Mouse (Mus musculus): ENCODE measurements around the gene Nfkb1. TPM values are rescaled to one million over a fixed set of nuclear protein-coding genes. Genes with fewer than 3 reads are reported as not detected.

Nfkb1 gene
- polyA plus RNA-seq, 1 experiment from 2014 or later, result 13.7 TPM

DNA sequence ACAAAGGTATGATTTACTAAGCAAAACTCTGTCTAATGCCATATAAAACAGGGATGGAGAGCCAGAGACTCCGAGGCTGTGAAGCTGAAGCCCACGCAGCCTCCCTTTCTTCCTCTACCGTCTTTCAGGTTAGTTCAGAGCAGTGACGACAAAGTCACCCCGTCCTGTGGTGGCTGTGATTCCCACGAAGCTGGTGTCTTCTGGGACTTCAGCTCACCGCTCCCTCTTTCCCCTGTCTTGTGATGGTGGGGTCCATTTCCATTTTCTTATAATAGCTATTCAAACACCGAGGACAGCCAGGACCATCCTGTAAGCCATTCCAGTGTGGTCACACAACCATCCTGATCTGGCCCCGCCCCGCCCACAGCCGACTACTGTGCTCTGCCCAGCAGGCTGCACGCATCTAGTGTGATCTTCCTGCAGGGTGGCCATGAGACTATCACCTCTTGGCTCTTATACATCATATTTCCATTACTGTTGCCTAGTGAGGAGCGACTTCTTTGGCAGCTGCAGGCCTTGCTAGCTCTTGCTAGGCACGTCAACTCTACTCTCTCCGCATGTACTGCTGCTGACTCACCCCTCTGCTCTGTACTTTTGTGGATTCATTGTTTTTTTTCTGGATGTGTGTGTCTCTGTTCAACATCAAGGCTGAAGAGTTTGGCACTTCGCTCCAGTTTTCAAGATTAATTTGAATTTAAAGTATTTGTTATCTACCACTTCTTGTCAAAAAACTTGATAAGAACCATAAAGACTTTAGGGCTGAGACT lies 50.3 kb downstream of the Nfkb1 start:
- no peak overlapping the region for H3K4me2 ChIP-seq (ENCODE audit: low read depth, low read length)
- no peak overlapping the region for H3K27ac ChIP-seq (ENCODE audit: low read length)
- 77% methylated on average over 16 of the region's 16 CpGs for WGBS
- H3K4me3 ChIP-seq (ENCODE audit: low read length), result no peak overlapping the region
- peaks cover 3% of the 10 kb centered on the region; the same call in 1 of the 2 replicates for H3K4me1 ChIP-seq (ENCODE audit: control insufficient read depth, insufficient read depth, low read length)
- H3K27me3 ChIP-seq (replicated peaks; ENCODE audit: control insufficient read depth, insufficient read depth, low read length), result no peaks in the 10 kb centered on the region
- peak; percentile 75 for ATAC-seq
- H3K36me3 ChIP-seq (ENCODE audit: control insufficient read depth, insufficient read depth, low read length), result peaks cover 5% of the 10 kb centered on the region; the same call in 1 of the 2 replicates
- no peaks in the 10 kb centered on the region for H3K9me3 ChIP-seq (ENCODE audit: control insufficient read depth, low read length)
- no peak overlapping the region for H3K9ac ChIP-seq (ENCODE audit: low read depth, low read length)

DNA sequence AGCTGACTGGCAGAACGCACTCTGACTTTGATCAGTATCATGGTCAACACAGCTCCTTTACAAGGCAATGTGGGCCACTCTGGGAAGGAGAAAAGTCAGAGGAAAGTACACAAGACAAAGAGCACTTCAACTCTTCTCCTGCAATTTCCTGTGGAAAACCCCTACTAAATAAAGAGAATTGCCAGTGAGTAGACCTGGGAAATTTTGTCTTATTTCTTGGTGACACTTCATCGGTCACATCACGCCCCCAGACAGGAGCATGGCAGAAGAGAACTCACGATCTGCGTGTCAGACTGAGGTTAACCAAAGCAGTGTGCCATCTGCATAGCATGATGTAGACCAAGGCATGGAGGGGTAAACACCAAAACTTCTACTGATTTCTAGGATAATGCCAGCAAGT lies 51.1 kb downstream of the Nfkb1 start:
- WGBS, result 88% methylated on average over 5 of the region's 5 CpGs
- ATAC-seq, result no peak
- no peak overlapping the region for H3K9ac ChIP-seq (ENCODE audit: low read depth, low read length)
- H3K4me3 ChIP-seq (ENCODE audit: low read length), result no peak overlapping the region
- no peaks in the 10 kb centered on the region for H3K27me3 ChIP-seq (replicated peaks; ENCODE audit: control insufficient read depth, insufficient read depth, low read length)
- no peaks in the 10 kb centered on the region for H3K9me3 ChIP-seq (ENCODE audit: control insufficient read depth, low read length)
- no peak overlapping the region for H3K27ac ChIP-seq (ENCODE audit: low read length)
- H3K36me3 ChIP-seq (ENCODE audit: control insufficient read depth, insufficient read depth, low read length), result peaks cover under 1% of the 10 kb centered on the region; the same call in 1 of the 2 replicates
- no peak overlapping the region for H3K4me2 ChIP-seq (ENCODE audit: low read depth, low read length)
- H3K4me1 ChIP-seq (ENCODE audit: control insufficient read depth, insufficient read depth, low read length), result peaks cover 3% of the 10 kb centered on the region; the same call in 1 of the 2 replicates

DNA sequence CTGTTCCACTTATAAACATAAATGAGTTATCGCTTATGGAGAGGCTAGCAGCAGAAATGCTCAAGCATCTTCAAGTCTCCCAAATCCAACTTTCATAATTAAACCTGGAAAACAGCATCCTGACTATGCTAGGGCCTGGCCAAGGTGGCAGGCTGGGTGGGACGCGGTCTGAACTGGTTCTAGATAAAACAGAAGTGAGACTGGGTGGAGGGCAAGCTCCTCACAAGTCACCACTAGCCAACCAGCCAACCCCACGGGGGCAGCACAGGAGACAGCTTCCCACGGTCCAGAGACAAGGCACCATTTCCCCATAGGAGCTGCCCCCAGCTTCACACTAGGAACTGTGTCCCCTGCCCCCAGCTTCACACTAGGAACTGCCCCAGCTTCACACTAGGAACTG lies 53.8 kb downstream of the Nfkb1 start:
- Histone ChIP-seq H3K27ac (ENCODE audit: low read length) (no peak overlapping the region), H3K4me3 (ENCODE audit: low read length) (no peak overlapping the region), H3K4me2 (ENCODE audit: low read depth, low read length) (no peak overlapping the region), H3K4me1 (ENCODE audit: control insufficient read depth, insufficient read depth, low read length) (peaks cover 3% of the 10 kb centered on the region; the same call in 1 of the 2 replicates), H3K9me3 (ENCODE audit: control insufficient read depth, low read length) (no peaks in the 10 kb centered on the region), H3K36me3 (ENCODE audit: control insufficient read depth, insufficient read depth, low read length) (no peaks in the 10 kb centered on the region), H3K27me3 (replicated peaks; ENCODE audit: control insufficient read depth, insufficient read depth, low read length) (no peaks in the 10 kb centered on the region), H3K9ac (ENCODE audit: low read depth, low read length) (no peak overlapping the region)
- WGBS, result 62% methylated on average over 5 of the region's 5 CpGs
- no peak for ATAC-seq

DNA sequence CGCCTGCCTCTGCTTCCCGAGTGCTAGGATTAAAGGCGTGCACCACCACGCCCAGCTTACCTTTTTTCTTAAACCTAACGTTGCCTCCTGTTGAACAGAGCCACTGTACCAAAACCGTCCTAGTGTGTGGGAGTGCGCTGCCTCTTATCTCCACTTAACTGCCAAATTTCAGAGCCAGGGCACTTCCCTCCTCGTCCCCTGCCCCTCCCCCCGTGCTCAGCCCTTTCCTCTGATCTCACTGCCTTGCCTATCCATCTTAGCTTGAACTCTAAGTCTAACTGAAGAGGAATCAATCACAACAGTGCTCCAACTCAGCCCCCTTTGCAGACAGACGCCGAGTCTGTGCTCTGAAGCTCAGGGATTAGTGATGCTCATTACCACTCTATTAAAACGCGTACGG lies 54.9 kb downstream of the Nfkb1 start:
- no peak overlapping the region for H3K9ac ChIP-seq (ENCODE audit: low read depth, low read length)
- no peaks in the 10 kb centered on the region for H3K27me3 ChIP-seq (replicated peaks; ENCODE audit: control insufficient read depth, insufficient read depth, low read length)
- peaks cover 3% of the 10 kb centered on the region; the same call in 1 of the 2 replicates for H3K4me1 ChIP-seq (ENCODE audit: control insufficient read depth, insufficient read depth, low read length)
- no peak overlapping the region for H3K4me3 ChIP-seq (ENCODE audit: low read length)
- 52% methylated on average over 14 of the region's 14 CpGs for WGBS
- no peaks in the 10 kb centered on the region for H3K36me3 ChIP-seq (ENCODE audit: control insufficient read depth, insufficient read depth, low read length)
- ATAC-seq, result no peak
- H3K9me3 ChIP-seq (ENCODE audit: control insufficient read depth, low read length), result no peaks in the 10 kb centered on the region
- H3K27ac ChIP-seq (ENCODE audit: low read length), result no peak overlapping the region
- no peak overlapping the region for H3K4me2 ChIP-seq (ENCODE audit: low read depth, low read length)

DNA sequence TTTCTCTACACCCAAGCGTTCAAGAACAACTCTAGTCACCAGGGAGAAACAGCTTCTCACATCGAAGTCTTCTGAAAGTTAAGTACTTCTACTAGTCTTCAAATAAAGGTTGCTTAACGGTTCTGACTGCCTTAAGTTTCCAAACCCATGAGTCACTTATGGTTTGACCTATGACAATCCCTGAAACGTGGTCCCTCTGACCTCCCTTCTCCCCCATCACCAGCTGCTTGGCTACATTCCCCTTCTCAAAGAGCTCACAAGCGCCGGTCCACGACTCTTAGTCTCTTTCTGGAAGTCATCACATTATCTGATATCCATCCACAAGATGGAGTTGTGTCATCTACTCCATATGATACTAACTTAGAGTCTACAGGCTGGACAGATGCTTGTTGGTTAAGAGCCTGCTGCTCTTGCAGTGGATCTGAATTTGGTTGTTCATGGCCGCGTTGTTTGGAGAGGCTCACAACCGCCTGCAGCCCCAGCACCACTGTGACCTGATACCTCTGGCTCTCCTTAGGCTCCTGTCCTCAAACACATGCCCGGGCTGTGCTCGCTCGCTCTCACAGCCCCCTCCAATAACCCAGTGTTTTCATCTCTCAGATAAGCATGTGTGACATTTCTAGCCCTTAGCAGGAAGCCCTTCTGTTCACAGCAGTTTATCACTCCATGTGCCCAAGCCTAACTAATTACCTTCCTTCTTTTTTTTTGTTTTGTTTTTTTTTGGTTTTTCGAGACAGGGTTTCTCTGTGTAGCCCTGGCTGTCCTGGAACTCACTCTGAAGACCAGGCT lies 55.5 kb downstream of the Nfkb1 start:
- Histone ChIP-seq H3K4me2 (ENCODE audit: low read depth, low read length) (no peak overlapping the region), H3K27ac (ENCODE audit: low read length) (no peak overlapping the region), H3K9me3 (ENCODE audit: control insufficient read depth, low read length) (no peaks in the 10 kb centered on the region), H3K36me3 (ENCODE audit: control insufficient read depth, insufficient read depth, low read length) (no peaks in the 10 kb centered on the region), H3K9ac (ENCODE audit: low read depth, low read length) (no peak overlapping the region), H3K4me1 (ENCODE audit: control insufficient read depth, insufficient read depth, low read length) (no peaks in the 10 kb centered on the region; the same call in 1 of the 2 replicates), H3K4me3 (ENCODE audit: low read length) (no peak overlapping the region), H3K27me3 (replicated peaks; ENCODE audit: control insufficient read depth, insufficient read depth, low read length) (no peaks in the 10 kb centered on the region)
- 80% methylated on average over 14 of the region's 14 CpGs for WGBS
- ATAC-seq, result no peak

DNA sequence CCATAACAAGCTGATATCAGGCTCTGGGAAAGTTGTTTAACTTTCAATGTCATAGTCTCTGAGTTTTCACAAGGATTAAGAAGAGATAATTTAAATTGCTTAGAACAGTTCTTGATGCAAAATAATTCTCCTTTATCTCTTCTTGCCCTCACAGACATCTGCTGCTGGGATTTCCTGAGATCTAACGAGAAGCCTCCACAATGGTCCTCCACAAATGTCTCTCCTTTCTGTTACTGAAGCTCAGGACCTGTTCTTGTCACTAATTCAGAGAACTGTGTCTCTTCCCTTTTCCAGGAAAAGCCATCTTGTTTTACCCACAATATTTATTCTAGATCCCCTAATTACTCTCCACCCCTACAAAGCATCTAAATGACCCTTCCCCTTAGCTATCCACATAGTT lies 56.3 kb downstream of the Nfkb1 start:
- Histone ChIP-seq H3K27me3 (replicated peaks; ENCODE audit: control insufficient read depth, insufficient read depth, low read length) (no peaks in the 10 kb centered on the region), H3K4me3 (ENCODE audit: low read length) (no peak overlapping the region), H3K36me3 (ENCODE audit: control insufficient read depth, insufficient read depth, low read length) (no peaks in the 10 kb centered on the region), H3K27ac (ENCODE audit: low read length) (no peak overlapping the region), H3K4me2 (ENCODE audit: low read depth, low read length) (no peak overlapping the region), H3K9me3 (ENCODE audit: control insufficient read depth, low read length) (no peaks in the 10 kb centered on the region), H3K9ac (ENCODE audit: low read depth, low read length) (no peak overlapping the region), H3K4me1 (ENCODE audit: control insufficient read depth, insufficient read depth, low read length) (no peaks in the 10 kb centered on the region)
- no peak for ATAC-seq
- 79% methylated on average over 1 of the region's 1 CpGs for WGBS

DNA sequence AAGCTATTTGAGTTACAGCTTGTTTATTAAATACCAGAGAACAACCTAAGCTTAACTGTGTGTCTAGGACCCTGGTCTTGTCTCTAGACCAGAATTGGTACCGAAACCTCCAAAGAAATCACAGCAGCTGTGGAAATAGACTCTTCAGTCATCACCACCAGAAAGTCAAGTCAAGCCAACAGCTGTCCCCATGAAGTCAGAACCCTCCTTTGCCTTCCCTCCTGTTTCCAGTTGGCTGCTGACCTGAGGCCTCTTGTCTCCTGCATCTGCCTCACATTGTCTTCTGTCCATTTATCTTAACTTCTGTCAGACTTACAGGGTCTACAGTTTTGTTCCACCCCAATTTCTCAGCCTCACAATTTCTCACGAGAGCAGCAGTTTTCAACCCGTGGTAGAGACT lies 57.1 kb downstream of the Nfkb1 start:
- WGBS, result 82% methylated on average over 3 of the region's 3 CpGs
- Histone ChIP-seq H3K4me1 (ENCODE audit: control insufficient read depth, insufficient read depth, low read length) (no peaks in the 10 kb centered on the region), H3K4me3 (ENCODE audit: low read length) (no peak overlapping the region), H3K36me3 (ENCODE audit: control insufficient read depth, insufficient read depth, low read length) (peaks cover 2% of the 10 kb centered on the region; the same call in 1 of the 2 replicates), H3K9ac (ENCODE audit: low read depth, low read length) (no peak overlapping the region), H3K9me3 (ENCODE audit: control insufficient read depth, low read length) (no peaks in the 10 kb centered on the region), H3K27ac (ENCODE audit: low read length) (no peak overlapping the region), H3K27me3 (replicated peaks; ENCODE audit: control insufficient read depth, insufficient read depth, low read length) (no peaks in the 10 kb centered on the region), H3K4me2 (ENCODE audit: low read depth, low read length) (no peak overlapping the region)
- ATAC-seq, result no peak

DNA sequence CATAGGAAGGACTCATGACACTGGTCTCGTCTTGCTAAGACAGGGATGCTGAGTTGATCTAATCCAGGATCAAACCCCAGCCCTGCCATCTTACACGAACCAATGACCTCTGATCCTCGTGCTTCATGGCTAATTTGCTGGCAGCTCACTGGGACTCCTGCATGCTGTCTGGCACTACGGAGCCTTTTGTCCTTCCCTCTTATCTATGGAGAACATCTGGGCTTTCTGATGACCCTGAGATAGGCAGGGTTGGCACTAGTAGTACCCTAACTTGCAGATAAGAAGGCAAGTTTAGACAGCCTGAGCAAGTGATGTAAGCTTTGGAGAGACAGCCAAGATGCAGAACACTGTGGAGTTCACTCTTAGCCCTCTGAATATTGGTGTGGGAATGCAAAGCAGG lies 59.5 kb downstream of the Nfkb1 start:
- no peaks in the 10 kb centered on the region for H3K27me3 ChIP-seq (replicated peaks; ENCODE audit: control insufficient read depth, insufficient read depth, low read length)
- no peak for ATAC-seq
- H3K4me2 ChIP-seq (ENCODE audit: low read depth, low read length), result no peak overlapping the region
- no peak overlapping the region for H3K9ac ChIP-seq (ENCODE audit: low read depth, low read length)
- H3K9me3 ChIP-seq (ENCODE audit: control insufficient read depth, low read length), result no peaks in the 10 kb centered on the region
- H3K4me1 ChIP-seq (ENCODE audit: control insufficient read depth, insufficient read depth, low read length), result no peaks in the 10 kb centered on the region
- no peak overlapping the region for H3K4me3 ChIP-seq (ENCODE audit: low read length)
- H3K27ac ChIP-seq (ENCODE audit: low read length), result no peak overlapping the region
- 47% methylated on average over 4 of the region's 4 CpGs for WGBS
- H3K36me3 ChIP-seq (ENCODE audit: control insufficient read depth, insufficient read depth, low read length), result peaks cover 3% of the 10 kb centered on the region; the same call in 1 of the 2 replicates

DNA sequence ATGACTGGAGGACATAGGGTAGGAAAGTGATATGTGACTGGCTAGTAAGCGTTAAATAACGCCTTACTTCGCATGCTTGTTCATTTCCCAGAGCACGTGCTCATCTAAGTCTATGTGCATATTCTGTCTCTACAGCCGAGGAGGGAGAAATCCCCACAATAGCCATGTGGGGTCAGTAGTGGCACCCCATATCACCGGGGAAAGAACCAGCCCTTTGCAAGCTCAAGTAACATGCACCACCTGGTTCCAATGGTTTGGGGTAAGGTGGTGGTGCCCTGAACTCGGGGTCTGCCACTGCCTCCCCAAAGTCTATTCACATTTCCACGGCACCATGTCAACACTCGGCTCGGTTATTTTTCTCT lies 60.3 kb downstream of the Nfkb1 start:
- Histone ChIP-seq H3K4me2 (ENCODE audit: low read depth, low read length) (no peak overlapping the region), H3K27me3 (replicated peaks; ENCODE audit: control insufficient read depth, insufficient read depth, low read length) (no peaks in the 10 kb centered on the region), H3K9me3 (ENCODE audit: control insufficient read depth, low read length) (no peaks in the 10 kb centered on the region), H3K9ac (ENCODE audit: low read depth, low read length) (no peak overlapping the region), H3K36me3 (ENCODE audit: control insufficient read depth, insufficient read depth, low read length) (peaks cover 3% of the 10 kb centered on the region; the same call in 1 of the 2 replicates), H3K4me3 (ENCODE audit: low read length) (no peak overlapping the region), H3K27ac (ENCODE audit: low read length) (no peak overlapping the region), H3K4me1 (ENCODE audit: control insufficient read depth, insufficient read depth, low read length) (no peaks in the 10 kb centered on the region)
- 67% methylated on average over 10 of the region's 10 CpGs for WGBS
- no peak for ATAC-seq

Measured in intestine, embryonic 16.5 days (tissue).